Mouse (Mus musculus): ENCODE measurements around the gene Phrf1. TPM values are rescaled to one million over a fixed set of nuclear protein-coding genes. Genes with fewer than 3 reads are reported as not detected.

Gene Phrf1
- polyA plus RNA-seq, 1 experiment: 58.7 TPM

DNA sequence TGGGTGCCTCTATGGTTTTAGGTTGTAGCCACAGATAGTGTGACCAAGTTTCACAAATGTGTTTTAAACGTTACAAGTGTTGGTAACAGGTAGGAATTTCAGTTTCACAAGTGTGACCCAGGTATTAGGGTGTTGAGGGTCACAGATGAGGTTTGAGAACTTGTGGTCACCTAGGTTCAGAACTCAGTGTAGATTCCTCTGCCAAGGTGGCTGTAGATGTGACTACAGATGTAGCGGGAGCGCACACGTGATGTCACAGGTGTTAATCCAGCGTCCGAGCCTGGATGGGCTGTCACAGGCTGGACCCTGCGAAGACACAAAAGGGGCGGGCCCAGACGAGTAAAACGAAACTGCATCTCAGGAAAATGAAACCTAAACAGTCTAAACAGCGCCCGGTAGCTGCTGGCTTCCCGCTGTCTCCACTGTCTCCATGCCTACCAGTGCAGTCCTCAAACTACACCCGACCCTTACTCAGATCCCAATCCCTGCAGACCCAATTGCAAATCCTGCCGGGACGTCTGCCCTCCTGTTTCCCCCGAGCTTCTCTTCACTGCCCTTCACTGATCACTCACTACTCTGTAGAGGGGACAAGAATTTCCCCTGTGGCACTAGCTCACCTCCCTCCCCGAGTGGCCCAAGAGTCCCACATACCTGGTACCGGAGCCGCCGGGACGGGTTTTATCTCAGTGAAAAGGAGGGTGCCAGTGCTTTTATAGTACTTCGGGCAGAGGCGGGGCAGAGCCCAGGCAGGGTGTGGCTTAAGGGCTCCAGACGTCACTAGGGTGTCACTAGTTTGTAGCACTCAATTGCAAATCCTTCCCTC is 37.4 kb downstream of the Phrf1 start, which contains the start of gene Irf7:
TSS of gene Irf7 (minus strand) at position 743 of the 823 bp plus-strand sequence.
- TF ChIP-seq CTCF (IDR thresholded peaks at IDR 0.05; ENCODE audit: borderline replicate concordance, insufficient read depth, low read length) (no peak), POLR2A (IDR thresholded peaks at IDR 0.05; ENCODE audit: low read depth, low read length) (peak; percentile 62; the same call in 1 of the 2 replicates)
- Histone ChIP-seq H3K27ac (ENCODE audit: insufficient read depth, low read length) (no peak within 1 kb of the TSS), H3K4me3 (ENCODE audit: insufficient read depth, low read length) (peak within 1 kb of the TSS; percentile 82), H3K4me1 (ENCODE audit: control insufficient read depth, insufficient read depth, low read length) (no peaks in the 10 kb centered on the region; the same call in 1 of the 2 replicates)

DNA sequence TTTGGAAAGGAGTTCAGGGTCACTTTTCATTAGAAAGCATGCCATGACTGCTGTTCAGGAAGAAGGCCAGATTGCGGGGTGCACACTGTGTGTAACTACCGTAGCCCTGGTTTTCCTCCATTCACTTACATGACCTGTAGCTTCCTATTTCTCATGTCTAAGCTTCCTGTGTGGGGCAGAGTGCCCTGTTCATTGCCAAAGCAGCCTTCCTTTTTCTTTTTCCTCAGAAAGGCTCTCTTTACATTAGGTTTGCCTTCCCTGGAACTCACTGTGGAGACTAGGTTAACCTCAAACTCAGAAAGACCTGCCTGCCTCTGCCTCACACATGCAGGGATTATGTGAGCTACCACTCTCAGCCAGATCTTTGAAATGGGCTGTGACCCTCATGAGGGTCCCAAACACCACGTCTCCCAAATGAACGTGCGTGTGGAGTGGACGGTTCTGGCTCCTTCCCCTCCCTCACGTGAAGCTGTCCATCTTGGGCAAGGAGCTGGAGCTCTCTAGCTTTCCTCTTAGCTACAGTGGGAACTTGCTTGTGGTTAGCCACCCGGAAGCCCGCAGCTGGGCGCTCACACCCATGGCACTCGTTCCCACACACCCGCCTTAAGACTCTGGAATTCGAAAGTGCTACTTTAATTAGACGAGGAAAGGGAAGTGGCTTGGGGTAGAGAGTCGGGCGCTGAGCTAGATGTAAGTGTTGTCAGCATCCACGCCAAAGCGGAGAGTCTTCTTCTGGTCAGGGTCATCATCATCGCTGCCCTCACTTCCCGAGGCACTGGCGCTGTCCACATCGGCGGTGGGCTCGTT is 40.1 kb downstream of the Phrf1 start:
- no peaks in the 10 kb centered on the region; the same call in 1 of the 2 replicates for H3K4me1 ChIP-seq (ENCODE audit: control insufficient read depth, insufficient read depth, low read length)
- H3K4me3 ChIP-seq (ENCODE audit: insufficient read depth, low read length): no peak overlapping the region
- no peak for TF ChIP-seq POLR2A (IDR thresholded peaks at IDR 0.05; ENCODE audit: low read depth, low read length)
- no peak for TF ChIP-seq CTCF (IDR thresholded peaks at IDR 0.05; ENCODE audit: borderline replicate concordance, insufficient read depth, low read length)
- H3K27ac ChIP-seq (ENCODE audit: insufficient read depth, low read length): no peak overlapping the region

DNA sequence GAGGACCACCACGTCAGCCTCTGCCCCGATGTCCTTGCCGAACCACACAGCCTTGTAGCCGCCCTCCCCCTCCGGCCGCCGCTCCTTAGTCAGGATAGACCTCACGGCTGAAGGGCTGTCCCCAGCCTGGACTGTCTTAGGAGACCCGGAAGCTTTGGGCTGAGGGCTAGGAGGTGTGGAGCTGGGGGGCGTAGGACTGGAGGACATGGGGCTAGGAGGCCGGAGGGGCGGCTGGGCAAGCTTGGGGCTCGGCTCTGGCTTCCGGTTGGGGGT is 40.6 kb downstream of the Phrf1 start:
- TF ChIP-seq POLR2A (IDR thresholded peaks at IDR 0.05; ENCODE audit: low read depth, low read length) (no peak), CTCF (IDR thresholded peaks at IDR 0.05; ENCODE audit: borderline replicate concordance, insufficient read depth, low read length) (no peak)

DNA sequence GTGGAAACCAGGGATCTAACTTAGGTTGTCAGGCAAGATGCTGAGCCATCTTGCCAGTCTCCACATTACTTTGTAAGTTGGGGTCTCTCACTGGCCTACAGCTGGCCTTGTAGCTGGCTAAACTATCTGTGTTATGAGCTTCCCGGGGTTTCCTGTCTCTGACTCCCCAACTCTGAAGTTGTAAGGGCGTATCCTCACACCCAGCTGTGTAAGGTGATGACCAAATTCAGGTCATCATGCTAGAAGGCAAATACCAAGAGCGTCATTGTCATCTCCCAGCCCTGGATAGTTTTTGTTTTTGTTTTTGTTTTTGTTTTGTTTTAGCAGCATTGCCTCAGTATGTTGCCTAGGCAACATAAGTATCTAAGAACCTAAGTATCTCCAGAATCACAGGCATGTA is 42.0 kb downstream of the Phrf1 start:
- Histone ChIP-seq H3K27ac (ENCODE audit: insufficient read depth, low read length) (no peak overlapping the region), H3K4me3 (ENCODE audit: insufficient read depth, low read length) (no peak overlapping the region), H3K4me1 (ENCODE audit: control insufficient read depth, insufficient read depth, low read length) (no peaks in the 10 kb centered on the region; the same call in 1 of the 2 replicates)
- TF ChIP-seq CTCF (IDR thresholded peaks at IDR 0.05; ENCODE audit: borderline replicate concordance, insufficient read depth, low read length) (no peak), POLR2A (IDR thresholded peaks at IDR 0.05; ENCODE audit: low read depth, low read length) (no peak)

More for the DNA sequence above, 40.6 kb downstream of the Phrf1 start:
- Histone ChIP-seq H3K4me3 (ENCODE audit: insufficient read depth, low read length) (no peak overlapping the region), H3K4me1 (ENCODE audit: control insufficient read depth, insufficient read depth, low read length) (no peaks in the 10 kb centered on the region; the same call in 1 of the 2 replicates), H3K27ac (ENCODE audit: insufficient read depth, low read length) (no peak overlapping the region)

DNA sequence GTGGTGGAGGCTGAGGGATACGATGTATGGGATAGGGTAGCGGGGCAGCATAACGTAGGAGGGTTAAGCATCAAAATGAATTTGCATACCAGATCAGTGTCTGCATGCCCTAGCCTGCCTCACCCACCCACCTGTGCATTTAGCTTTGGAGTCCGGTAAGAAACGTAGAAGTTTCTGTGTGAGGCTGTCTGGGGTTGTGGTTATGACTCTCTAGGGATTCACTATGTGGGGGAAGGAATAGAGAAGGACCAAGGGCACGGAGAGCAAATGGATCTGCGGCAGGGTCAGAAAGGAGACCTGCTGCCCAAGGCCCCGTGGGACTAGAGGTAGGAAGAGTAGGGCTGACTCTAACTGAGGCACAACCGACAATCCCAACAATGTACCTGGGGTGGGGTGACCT is 46.8 kb downstream of the Phrf1 start:
- no peak for TF ChIP-seq CTCF (IDR thresholded peaks at IDR 0.05; ENCODE audit: borderline replicate concordance, insufficient read depth, low read length)
- TF ChIP-seq POLR2A (IDR thresholded peaks at IDR 0.05; ENCODE audit: low read depth, low read length): no peak
- no peak overlapping the region for H3K4me3 ChIP-seq (ENCODE audit: insufficient read depth, low read length)

DNA sequence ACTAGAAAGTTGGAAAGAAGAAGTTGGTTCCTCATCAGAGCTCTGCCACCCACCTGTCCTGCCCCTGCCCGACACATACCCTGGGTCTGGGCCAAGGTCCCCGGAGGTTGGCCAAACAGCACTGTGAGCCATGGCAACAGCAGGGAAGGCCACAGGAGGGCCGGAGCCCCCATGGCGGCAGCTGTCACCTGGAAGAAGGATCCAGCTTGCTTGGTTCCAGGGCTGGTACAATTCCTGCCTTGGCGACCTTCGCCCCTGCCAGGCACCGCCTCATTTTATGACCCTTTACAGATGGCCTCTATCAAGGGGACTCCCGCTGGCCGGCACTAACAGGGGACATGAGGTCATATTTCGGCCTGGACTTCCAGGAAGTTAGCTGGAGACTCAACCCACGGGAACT is 48.0 kb downstream of the Phrf1 start, which contains the start of gene Cdhr5:
TSS of gene Cdhr5 (minus strand) at position 241 of the 400 bp plus-strand sequence.
- Histone ChIP-seq H3K4me1 (ENCODE audit: control insufficient read depth, insufficient read depth, low read length) (no peaks in the 10 kb centered on the region), H3K4me3 (ENCODE audit: insufficient read depth, low read length) (no peak within 1 kb of the TSS), H3K27ac (ENCODE audit: insufficient read depth, low read length) (no peak within 1 kb of the TSS)
- TF ChIP-seq POLR2A (IDR thresholded peaks at IDR 0.05; ENCODE audit: low read depth, low read length): no peak
- no peak for TF ChIP-seq CTCF (IDR thresholded peaks at IDR 0.05; ENCODE audit: borderline replicate concordance, insufficient read depth, low read length)

More for the DNA sequence above, 46.8 kb downstream of the Phrf1 start:
- Histone ChIP-seq H3K27ac (ENCODE audit: insufficient read depth, low read length) (no peak overlapping the region), H3K4me1 (ENCODE audit: control insufficient read depth, insufficient read depth, low read length) (no peaks in the 10 kb centered on the region)

DNA sequence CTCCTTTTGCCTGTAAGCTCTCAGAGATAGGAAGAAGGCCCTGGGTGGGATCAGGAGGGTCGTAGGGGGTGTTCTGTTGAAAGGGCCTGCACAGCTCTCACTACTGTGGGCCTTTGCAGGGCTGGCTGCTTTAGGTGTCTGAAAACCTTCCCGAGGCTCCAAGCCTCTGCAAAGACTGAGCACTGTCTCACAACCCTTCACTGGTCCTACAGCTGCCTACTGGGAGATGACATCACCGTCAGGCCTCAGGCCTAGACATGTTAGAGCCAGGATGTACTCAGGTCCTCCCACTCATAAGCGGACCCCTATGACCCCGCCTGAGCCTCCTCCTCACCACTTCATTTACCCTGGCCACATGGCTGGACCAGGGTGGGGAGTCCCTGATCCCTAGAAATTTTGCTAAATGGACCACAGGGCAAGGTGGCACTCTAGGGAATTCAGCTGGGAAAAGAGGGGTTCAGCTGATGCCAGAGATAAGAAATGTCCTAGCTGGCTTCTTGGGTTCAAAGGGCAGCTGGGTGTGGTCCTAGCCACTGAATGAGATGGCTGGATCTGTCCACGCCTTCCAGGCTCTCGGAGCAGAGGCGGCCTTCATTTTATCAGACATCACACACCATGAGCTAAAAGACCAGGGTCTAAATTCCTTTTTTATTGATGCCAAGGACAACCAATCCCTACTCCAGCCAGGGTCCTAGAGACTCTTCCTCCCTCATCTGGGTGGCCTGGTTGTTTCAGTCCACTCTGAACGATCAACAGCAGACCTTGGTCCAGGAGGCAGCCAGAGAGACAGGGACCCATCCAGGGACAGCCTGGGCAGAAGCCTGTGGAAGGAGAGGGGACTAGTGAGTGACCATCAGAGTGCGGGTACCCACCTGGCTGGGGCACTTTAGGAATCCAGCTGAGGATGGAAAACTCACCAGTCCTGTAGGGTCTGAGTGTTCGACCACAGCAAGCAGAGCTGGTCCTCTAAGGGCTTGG is 49.4 kb downstream of the Phrf1 start:
- Histone ChIP-seq H3K27ac (ENCODE audit: insufficient read depth, low read length) (no peak overlapping the region), H3K4me3 (ENCODE audit: insufficient read depth, low read length) (no peak overlapping the region), H3K4me1 (ENCODE audit: control insufficient read depth, insufficient read depth, low read length) (no peaks in the 10 kb centered on the region)
- TF ChIP-seq CTCF (IDR thresholded peaks at IDR 0.05; ENCODE audit: borderline replicate concordance, insufficient read depth, low read length): no peak
- no peak for TF ChIP-seq POLR2A (IDR thresholded peaks at IDR 0.05; ENCODE audit: low read depth, low read length)

DNA sequence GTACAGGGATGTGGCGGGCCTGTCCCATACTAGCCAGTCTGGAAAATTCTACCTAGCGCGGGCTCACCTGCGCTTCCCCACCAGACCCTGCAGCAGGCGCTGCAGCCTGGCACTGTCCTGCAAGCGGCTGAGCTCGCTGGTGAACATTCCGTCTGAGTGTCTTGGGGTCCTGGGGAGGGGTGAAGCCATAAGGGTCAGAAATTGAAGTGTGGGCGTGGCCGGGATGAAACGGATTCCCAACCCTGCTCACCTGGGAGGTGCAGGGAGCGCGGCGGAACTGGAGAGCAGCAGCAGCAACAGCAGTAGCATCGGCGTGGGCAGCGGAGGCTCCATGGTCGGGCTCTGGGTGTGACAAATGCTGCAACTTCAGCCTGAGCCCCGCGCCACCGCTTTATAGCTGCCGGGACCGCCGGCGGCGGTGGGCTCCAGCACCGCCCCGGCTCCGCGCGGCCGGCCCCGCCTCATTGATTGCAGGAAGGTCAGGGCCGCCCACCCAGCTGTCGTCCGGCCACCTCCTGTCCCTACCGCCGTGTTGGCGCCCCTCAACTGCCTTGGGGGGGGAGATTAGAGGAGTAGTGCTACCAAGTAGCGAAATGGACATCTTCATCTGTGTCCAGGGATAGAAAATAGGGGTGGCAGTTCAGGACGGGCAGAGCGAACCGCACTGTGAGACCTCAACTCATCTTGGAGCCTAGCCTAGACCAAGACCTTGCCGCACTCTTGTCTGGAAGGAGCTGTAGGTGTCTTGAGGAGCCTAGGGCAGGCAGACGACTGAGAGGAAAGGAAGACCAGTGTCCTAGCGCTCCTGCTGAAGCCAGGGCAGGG is 50.4 kb downstream of the Phrf1 start, which contains the start of gene Sct:
TSS of gene Sct (minus strand) at position 368 of the 825 bp plus-strand sequence.
- Histone ChIP-seq H3K27ac (ENCODE audit: insufficient read depth, low read length) (no peak within 1 kb of the TSS), H3K4me3 (ENCODE audit: insufficient read depth, low read length) (no peak within 1 kb of the TSS), H3K4me1 (ENCODE audit: control insufficient read depth, insufficient read depth, low read length) (no peaks in the 10 kb centered on the region)
- TF ChIP-seq POLR2A (IDR thresholded peaks at IDR 0.05; ENCODE audit: low read depth, low read length): no peak
- 0 out of 2 replicates have a peak, but pooled peaks have one; percentile 28 for TF ChIP-seq CTCF (IDR thresholded peaks at IDR 0.05; ENCODE audit: borderline replicate concordance, insufficient read depth, low read length)
